Mouse (Mus musculus) heart, postnatal 0 days (tissue): ENCODE measurements at regions not wholly inside any gene's neighbourhood (a gene's known extent, or its start where the extent isn't known, plus 50 kb on each side); places are given as distances from the start of the nearest gene placed in this dataset.

Source experiments
- CTCF ChIP-seq: IDR thresholded peaks from 2 replicates; pipeline ENCODE4 v1.5.1; 2016; ENCODE audit warnings: antibody characterized with exemption, control low read depth, low read depth
- EP300 ChIP-seq: IDR thresholded peaks from 2 replicates; pipeline ENCODE4 v1.6.1; 2016; ENCODE audit warnings: antibody characterized with exemption, low read depth

DNA sequence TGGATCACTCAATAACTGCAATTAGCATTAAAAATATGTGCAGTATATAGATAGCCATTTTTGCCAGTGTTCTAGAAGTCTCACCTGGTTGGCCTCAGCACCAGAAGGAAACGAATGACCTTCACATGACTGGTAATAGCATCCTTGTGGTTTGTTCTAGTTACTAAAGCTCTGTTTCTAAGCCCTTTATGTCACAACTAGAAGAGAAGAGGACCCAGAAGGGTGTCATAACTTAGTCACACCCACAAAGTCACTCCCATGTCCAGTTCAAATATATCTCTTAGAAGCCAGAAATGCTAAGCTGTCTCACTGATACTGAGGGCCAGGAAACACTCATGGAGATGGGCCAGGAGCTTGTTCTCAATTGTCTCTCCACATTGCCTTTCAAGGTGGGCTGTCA is 170.5 kb upstream of the Cpeb2 start:
- no peak for TF ChIP-seq CTCF
- no peak for TF ChIP-seq EP300
